Mouse (Mus musculus) liver, postnatal 0 days (tissue): ENCODE results near the gene Fn3k. TPM values are rescaled to one million over a fixed set of nuclear protein-coding genes. Genes with fewer than 3 reads are reported as not detected.

ENCODE experiments used
- ATAC-seq: fragments of 200-750 bp; cut with Nextera tagmentation; 2 replicates; pipeline ENCODE4 v1.8.0; 2017; ENCODE audit warnings: mild to moderate bottlenecking, moderate library complexity
- DNase-seq: peaks from one replicate; pipeline ENCODE4 v3.0.0-alpha.2; 2016
- H3K27ac ChIP-seq: fragments of 300-500 bp; sonication (generic); 2 replicates; pipeline ENCODE4 v1.5.1; 2014; ENCODE audit warnings: antibody characterized with exemption, moderate library complexity, mild to moderate bottlenecking, low read depth
- H3K27me3 ChIP-seq: fragments of 300-500 bp; sonication (generic); 2 replicates; pipeline ENCODE4 v1.6.1; 2014; ENCODE audit warnings: low read length, control low read depth, mixed read lengths; ENCODE audit not compliant: insufficient read depth
- H3K36me3 ChIP-seq: fragments of 300-500 bp; sonication (generic); replicated peaks from 2 replicates; pipeline ENCODE4 v1.6.1; 2014; ENCODE audit warnings: mild to moderate bottlenecking, control low read depth, low read length, moderate library complexity, mixed read lengths; ENCODE audit not compliant: insufficient read depth
- H3K4me1 ChIP-seq: fragments of 300-500 bp; sonication (generic); 2 replicates; pipeline ENCODE4 v1.6.1; 2014; ENCODE audit warnings: antibody characterized with exemption, mild to moderate bottlenecking, control low read depth; ENCODE audit not compliant: insufficient read depth
- H3K4me2 ChIP-seq: fragments of 300-500 bp; sonication (generic); 2 replicates; pipeline ENCODE4 v1.6.1; 2014; ENCODE audit warnings: low read depth, mild to moderate bottlenecking, low read length, moderate library complexity, mixed read lengths
- H3K4me3 ChIP-seq: fragments of 300-500 bp; sonication (generic); 2 replicates; pipeline ENCODE4 v1.5.1; 2014; ENCODE audit warnings: low read depth, low read length
- H3K9ac ChIP-seq: fragments of 300-500 bp; sonication (generic); replicated peaks from 2 replicates; pipeline ENCODE4 v1.6.1; 2014; ENCODE audit warnings: mild to moderate bottlenecking, moderate library complexity
- H3K9me3 ChIP-seq: fragments of 300-500 bp; sonication (generic); 2 replicates; pipeline ENCODE4 v1.6.1; 2016; ENCODE audit warnings: mild to moderate bottlenecking, control low read depth, low read length, mixed read lengths
- CTCF ChIP-seq: sonication (generic); IDR thresholded peaks from 2 replicates; pipeline ENCODE4 v1.5.1; 2016; ENCODE audit warnings: antibody characterized with exemption, low read depth
- EP300 ChIP-seq: IDR thresholded peaks from 2 replicates; pipeline ENCODE4 v1.6.1; 2016; ENCODE audit warnings: antibody characterized with exemption, low read depth, mild to moderate bottlenecking
- WGBS: fragments of 180-500 bp; shearing (Covaris S2); extraction: QIAGEN DNeasy Blood & Tissue Kit; methylation state at CpG from one replicate; pipeline ENCODE4 v1.1.7; 2014; ENCODE audit not compliant: insufficient replicate concordance; 5-methylcytosine and 5-hydroxymethylcytosine counted together
- polyA plus RNA-seq: library from polyadenylated mRNA; unstranded; fragments of >200 nt; fragmentation: Nextera tagmentation; extraction: Ambion mirVana; gene quantifications from 2 replicates; pipeline ENCODE4 v1.2.1, GENCODE M21; 2015

Fn3k gene
- polyA plus RNA-seq, 1 experiment from 2014 or later, result 14.6 TPM

DNA sequence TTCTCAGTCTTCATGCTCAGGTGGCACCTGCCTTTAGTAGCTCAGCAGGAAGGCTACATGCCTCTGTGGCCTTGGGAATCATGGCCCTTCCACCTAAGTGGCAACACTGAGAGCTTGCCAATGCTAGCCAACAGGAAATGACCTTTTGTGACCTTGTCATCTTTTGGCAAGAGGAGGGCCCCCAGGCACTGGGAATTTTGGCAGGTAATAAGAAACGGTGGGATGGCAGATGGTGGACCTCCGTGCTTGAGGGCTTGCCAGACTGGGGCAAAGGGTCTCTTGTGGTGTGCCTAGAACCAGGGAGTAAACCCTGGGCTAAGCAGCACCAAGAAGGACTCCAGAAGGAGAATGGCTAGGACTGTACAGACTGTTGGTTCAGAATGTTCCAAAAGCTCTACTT is 7.4 kb downstream of the Fn3k start:
- Histone ChIP-seq H3K4me2 (no peak overlapping the region), H3K9ac (no peak overlapping the region), H3K9me3 (no peaks in the 10 kb centered on the region), H3K36me3 (no peaks in the 10 kb centered on the region; the same call in 1 of the 2 replicates), H3K4me1 (peaks cover 7% of the 10 kb centered on the region; the same call in 1 of the 2 replicates), H3K27me3 (peaks cover 4% of the 10 kb centered on the region; the same call in 1 of the 2 replicates), H3K27ac (no peak overlapping the region), H3K4me3 (no peak overlapping the region)
- DNase-seq (no peak), ATAC-seq (no peak)
- WGBS, result 58% methylated on average over 2 of the region's 2 CpGs
- TF ChIP-seq CTCF (no peak), EP300 (no peak)

GRCm38 (mm10) chr11:121451216-121451726 is 16.6 kb downstream of the Fn3k start:
- H3K4me3 ChIP-seq, result peak overlapping the region; percentile 77
- peaks cover 15% of the 10 kb centered on the region for H3K4me1 ChIP-seq
- H3K27ac ChIP-seq, result no peak overlapping the region
- H3K27me3 ChIP-seq, result peaks cover 1% of the 10 kb centered on the region; the same call in 1 of the 2 replicates
- WGBS, result 27% methylated on average over 9 of the region's 9 CpGs
- no peak for DNase-seq
- peaks cover 9% of the 10 kb centered on the region; the same call in 1 of the 2 replicates for H3K36me3 ChIP-seq
- peak overlapping the region; percentile 82 for H3K4me2 ChIP-seq
- H3K9me3 ChIP-seq, result no peaks in the 10 kb centered on the region
- 0 out of 2 replicates have a peak overlapping the region, but pooled peaks have one; percentile 7 for H3K9ac ChIP-seq
- ATAC-seq, result no peak
- TF ChIP-seq EP300 (no peak), CTCF (no peak)

DNA sequence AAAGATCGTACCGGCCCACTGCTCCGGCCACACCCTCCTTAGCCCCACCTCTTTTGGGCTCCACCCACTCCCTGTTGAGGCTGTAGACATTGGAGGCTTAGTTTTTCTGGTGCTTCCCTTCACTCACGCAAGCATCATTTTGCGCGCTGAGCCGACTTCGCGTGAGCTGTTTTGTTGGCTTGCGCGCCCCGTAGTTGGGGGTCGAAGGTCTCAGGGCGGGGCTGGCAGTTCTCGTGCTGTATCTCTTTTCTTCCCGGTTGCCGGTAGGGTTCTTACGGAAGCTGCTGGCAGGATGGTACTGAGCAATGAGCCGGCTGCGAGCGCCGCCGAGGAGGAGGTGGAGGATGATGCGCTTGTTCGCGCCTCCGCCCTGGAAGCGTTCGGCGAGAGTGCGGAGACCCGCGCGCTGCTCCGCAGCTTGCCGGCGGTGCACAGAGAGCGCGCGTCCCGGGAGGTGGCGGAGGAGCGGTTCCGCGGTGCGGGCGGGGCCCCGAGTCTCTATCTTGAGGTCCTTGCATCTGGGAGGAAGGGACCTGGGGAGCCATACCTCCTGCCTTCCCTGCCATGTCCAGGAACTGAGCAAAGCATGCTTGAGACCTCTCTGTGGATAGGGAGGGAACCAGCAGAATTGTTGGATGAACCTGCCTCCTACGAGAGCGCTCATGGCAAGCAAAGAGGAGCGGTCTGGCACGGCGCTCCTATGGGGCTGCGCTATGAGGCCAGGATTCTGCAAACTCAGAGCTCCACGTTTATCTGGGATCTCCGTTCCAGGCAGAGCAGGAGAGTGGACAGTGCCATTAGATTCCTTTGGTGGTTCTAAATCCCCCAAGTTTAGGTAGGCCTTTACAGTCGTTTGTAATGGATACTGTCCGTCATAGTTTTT is 17.3 kb downstream of the Fn3k start, which contains the start of gene Tbcd:
Gene Tbcd (plus strand): TSS at position 197 of the 883 bp plus-strand sequence.
- peak; percentile 95 for ATAC-seq
- Histone ChIP-seq H3K4me1 (peaks cover 15% of the 10 kb centered on the region), H3K36me3 (peaks cover 9% of the 10 kb centered on the region; the same call in 1 of the 2 replicates), H3K9me3 (no peaks in the 10 kb centered on the region), H3K9ac (peak within 1 kb of the TSS; percentile 61), H3K4me3 (peak within 1 kb of the TSS; percentile 77), H3K27ac (peak within 1 kb of the TSS; percentile 52), H3K4me2 (peak within 1 kb of the TSS; percentile 82), H3K27me3 (no peaks in the 10 kb centered on the region)
- TF ChIP-seq CTCF, result peak; percentile 17; the same call in 1 of the 2 replicates
- no peak for TF ChIP-seq EP300
- peak; percentile 95 for DNase-seq
- WGBS, result 1% methylated on average over 57 of the region's 58 CpGs

GRCm38 (mm10) chr11:121457874-121458273 is 23.2 kb downstream of the Fn3k start:
- H3K36me3 ChIP-seq, result peaks cover 41% of the 10 kb centered on the region
- no peak overlapping the region for H3K4me2 ChIP-seq
- WGBS, result 90% methylated on average over 3 of the region's 3 CpGs
- no peak overlapping the region for H3K27ac ChIP-seq
- DNase-seq (no peak), ATAC-seq (no peak)
- no peak overlapping the region for H3K9ac ChIP-seq
- peaks cover 3% of the 10 kb centered on the region; the same call in 1 of the 2 replicates for H3K4me1 ChIP-seq
- no peaks in the 10 kb centered on the region for H3K27me3 ChIP-seq
- TF ChIP-seq EP300 (no peak), CTCF (peak; percentile 48)
- H3K4me3 ChIP-seq, result no peak overlapping the region
- H3K9me3 ChIP-seq, result no peaks in the 10 kb centered on the region

DNA sequence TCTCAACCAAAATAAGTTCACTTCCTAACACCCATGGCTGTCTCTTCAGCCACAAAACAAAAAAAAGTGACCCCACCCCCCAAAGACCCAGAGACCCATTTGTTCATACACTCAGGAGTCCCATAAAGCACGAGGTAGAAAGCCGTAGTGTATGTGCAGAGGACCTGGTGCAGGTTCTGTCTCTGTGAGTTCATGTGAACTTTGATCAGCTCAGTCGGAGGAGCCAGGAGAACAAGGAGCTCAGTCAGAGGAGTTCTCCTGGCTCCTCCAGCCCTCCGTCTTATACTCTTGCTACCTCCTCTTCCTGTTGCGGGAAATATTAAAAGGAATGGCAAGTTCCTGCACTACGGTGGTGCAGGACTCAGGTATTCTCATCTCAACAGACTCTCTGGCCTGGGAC is 32.7 kb downstream of the Fn3k start:
- Histone ChIP-seq H3K27me3 (no peaks in the 10 kb centered on the region), H3K36me3 (peaks cover 19% of the 10 kb centered on the region), H3K4me1 (no peaks in the 10 kb centered on the region), H3K9me3 (no peaks in the 10 kb centered on the region), H3K9ac (no peak overlapping the region), H3K27ac (no peak overlapping the region), H3K4me2 (no peak overlapping the region), H3K4me3 (no peak overlapping the region)
- WGBS, result 88% methylated on average over 6 of the region's 6 CpGs
- TF ChIP-seq CTCF (no peak), EP300 (no peak)
- ATAC-seq, result no peak
- DNase-seq, result no peak

DNA sequence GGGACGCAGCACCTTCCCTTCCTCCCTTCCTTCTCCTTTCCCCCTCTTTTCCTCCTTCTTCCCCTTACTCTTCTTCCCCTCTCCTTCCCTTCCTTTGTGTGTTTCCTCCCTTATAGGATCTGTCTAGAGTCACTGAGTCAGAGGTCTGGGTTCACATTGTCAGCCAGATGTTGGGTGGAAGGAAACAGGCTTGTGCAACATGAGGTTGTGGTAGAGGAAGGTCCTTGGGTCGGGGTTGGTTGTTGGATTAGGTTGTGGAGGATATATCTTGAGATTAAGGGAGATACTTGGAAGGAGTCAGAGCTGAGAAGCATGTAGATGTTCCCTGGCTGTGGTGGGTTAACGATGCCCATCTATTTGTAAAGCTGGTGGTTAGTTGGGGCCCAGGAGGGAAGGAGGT is 40.1 kb downstream of the Fn3k start:
- Histone ChIP-seq H3K9ac (no peak overlapping the region), H3K27me3 (no peaks in the 10 kb centered on the region), H3K27ac (no peak overlapping the region), H3K9me3 (no peaks in the 10 kb centered on the region), H3K4me2 (no peak overlapping the region), H3K4me3 (no peak overlapping the region), H3K4me1 (no peaks in the 10 kb centered on the region), H3K36me3 (peaks cover 11% of the 10 kb centered on the region; the same call in 1 of the 2 replicates)
- DNase-seq (no peak), ATAC-seq (no peak)
- TF ChIP-seq CTCF (no peak), EP300 (no peak)
- 56% methylated on average over 3 of the region's 3 CpGs for WGBS
